Mouse (Mus musculus) lung, embryonic 16.5 days (tissue): Measurements from ENCODE around the gene Clybl. TPM values are rescaled to one million over a fixed set of nuclear protein-coding genes. Genes with fewer than 3 reads are reported as not detected.

Source experiments
- ATAC-seq: fragments of 200-750 bp; cut with Nextera tagmentation; 2 replicates; pipeline ENCODE4 v1.8.0; 2017; ENCODE audit warnings: low read depth, mild to moderate bottlenecking, moderate library complexity
- H3K27ac ChIP-seq: fragments of 300-500 bp; sonication (generic); 2 replicates; pipeline ENCODE4 v1.5.1; 2014; ENCODE audit warnings: mild to moderate bottlenecking, control low read depth, low read length
- H3K27me3 ChIP-seq: fragments of 300-500 bp; sonication (generic); 2 replicates; pipeline ENCODE4 v1.6.1; 2014; ENCODE audit warnings: low read depth, low read length, mixed read lengths; ENCODE audit not compliant: control insufficient read depth, insufficient read depth
- H3K36me3 ChIP-seq: fragments of 300-500 bp; sonication (generic); 2 replicates; pipeline ENCODE4 v1.6.1; 2014; ENCODE audit warnings: low read length; ENCODE audit not compliant: control insufficient read depth, insufficient read depth
- H3K4me1 ChIP-seq: fragments of 300-500 bp; sonication (generic); replicated peaks from 2 replicates; pipeline ENCODE4 v1.6.1; 2014; ENCODE audit warnings: low read length, mixed read lengths; ENCODE audit not compliant: control insufficient read depth, insufficient read depth
- H3K4me2 ChIP-seq: fragments of 300-500 bp; sonication (generic); 2 replicates; pipeline ENCODE4 v1.6.1; 2014; ENCODE audit warnings: low read depth, low read length, control low read depth
- H3K4me3 ChIP-seq: fragments of 300-500 bp; sonication (generic); 2 replicates; pipeline ENCODE4 v1.5.1; 2014; ENCODE audit warnings: mild to moderate bottlenecking, low read length, control low read depth
- H3K9ac ChIP-seq: fragments of 300-500 bp; sonication (generic); 2 replicates; pipeline ENCODE4 v1.6.1; 2014; ENCODE audit warnings: low read length, control low read depth
- H3K9me3 ChIP-seq: fragments of 300-500 bp; sonication (generic); 2 replicates; pipeline ENCODE4 v1.6.1; 2016; ENCODE audit warnings: low read length; ENCODE audit not compliant: control insufficient read depth
- WGBS: fragments of 180-500 bp; shearing (Covaris S2); extraction: QIAGEN DNeasy Blood & Tissue Kit; methylation state at CpG from one replicate; pipeline ENCODE4 v1.1.7; 2014; 5-methylcytosine and 5-hydroxymethylcytosine counted together
- polyA plus RNA-seq: library from polyadenylated mRNA; unstranded; fragments of >200 nt; fragmentation: Nextera tagmentation; extraction: Ambion mirVana; gene quantifications from 2 replicates; pipeline ENCODE4 v1.2.1, GENCODE M21; 2015

Clybl gene
- polyA plus RNA-seq, 1 experiment from 2014 or later, result 22.3 TPM

- H3K4me2 ChIP-seq, result no peak overlapping the region
- no peaks in the 10 kb centered on the region; the same call in 1 of the 2 replicates for H3K27me3 ChIP-seq
- no peaks in the 10 kb centered on the region for H3K4me1 ChIP-seq
- H3K9me3 ChIP-seq, result no peaks in the 10 kb centered on the region
- 76% methylated on average over 3 of the region's 3 CpGs for WGBS
- H3K36me3 ChIP-seq, result no peaks in the 10 kb centered on the region
- ATAC-seq, result no peak
- H3K4me3 ChIP-seq, result no peak overlapping the region
- no peak overlapping the region for H3K9ac ChIP-seq
- no peak overlapping the region for H3K27ac ChIP-seq
These were observed 186.4 kb downstream of the Clybl start for GRCm38 (mm10) chr14:122367882-122368418.

GRCm38 (mm10) chr14:122368501-122368900, 187.0 kb downstream of the Clybl start:
- Histone ChIP-seq H3K4me3 (no peak overlapping the region), H3K27me3 (peaks cover 3% of the 10 kb centered on the region; the same call in 1 of the 2 replicates), H3K4me2 (no peak overlapping the region), H3K27ac (no peak overlapping the region), H3K9ac (no peak overlapping the region), H3K4me1 (no peaks in the 10 kb centered on the region), H3K36me3 (no peaks in the 10 kb centered on the region), H3K9me3 (no peaks in the 10 kb centered on the region)
- WGBS, result 76% methylated on average over 8 of the region's 8 CpGs
- no peak for ATAC-seq

GRCm38 (mm10) chr14:122371979-122372378, 190.5 kb downstream of the Clybl start:
- WGBS, result 66% methylated on average over 5 of the region's 5 CpGs
- no peak for ATAC-seq
- no peak overlapping the region for H3K27ac ChIP-seq

GRCm38 (mm10) chr14:122373458-122373857, 192.0 kb downstream of the Clybl start:
- no peaks in the 10 kb centered on the region for H3K36me3 ChIP-seq
- H3K9ac ChIP-seq, result no peak overlapping the region
- no peak overlapping the region for H3K27ac ChIP-seq
- H3K4me1 ChIP-seq, result no peaks in the 10 kb centered on the region
- no peak overlapping the region for H3K4me3 ChIP-seq
- H3K9me3 ChIP-seq, result no peaks in the 10 kb centered on the region
- H3K4me2 ChIP-seq, result no peak overlapping the region
- peaks cover 5% of the 10 kb centered on the region; the same call in 1 of the 2 replicates for H3K27me3 ChIP-seq
- 41% methylated on average over 19 of the region's 19 CpGs for WGBS
- no peak for ATAC-seq

More at GRCm38 (mm10) chr14:122371979-122372378, 190.5 kb downstream of the Clybl start:
- peaks cover 5% of the 10 kb centered on the region; the same call in 1 of the 2 replicates for H3K27me3 ChIP-seq
- H3K9ac ChIP-seq, result no peak overlapping the region
- H3K4me2 ChIP-seq, result no peak overlapping the region
- H3K9me3 ChIP-seq, result no peaks in the 10 kb centered on the region
- H3K36me3 ChIP-seq, result no peaks in the 10 kb centered on the region
- H3K4me1 ChIP-seq, result no peaks in the 10 kb centered on the region
- H3K4me3 ChIP-seq, result no peak overlapping the region

- Histone ChIP-seq H3K9ac (no peak overlapping the region), H3K4me3 (no peak overlapping the region), H3K27me3 (peaks cover 5% of the 10 kb centered on the region; the same call in 1 of the 2 replicates), H3K36me3 (no peaks in the 10 kb centered on the region), H3K4me1 (no peaks in the 10 kb centered on the region), H3K9me3 (no peaks in the 10 kb centered on the region), H3K27ac (no peak overlapping the region), H3K4me2 (no peak overlapping the region)
- no peak for ATAC-seq
- 18% methylated on average over 9 of the region's 9 CpGs for WGBS
These were observed 192.9 kb downstream of the Clybl start for GRCm38 (mm10) chr14:122374285-122374997.

- 53% methylated on average over 12 of the region's 12 CpGs for WGBS
- Histone ChIP-seq H3K9me3 (no peaks in the 10 kb centered on the region), H3K9ac (no peak overlapping the region), H3K27ac (no peak overlapping the region), H3K4me2 (no peak overlapping the region), H3K36me3 (no peaks in the 10 kb centered on the region), H3K4me1 (no peaks in the 10 kb centered on the region), H3K4me3 (no peak overlapping the region), H3K27me3 (peaks cover 5% of the 10 kb centered on the region; the same call in 1 of the 2 replicates)
- ATAC-seq, result no peak
These were observed 193.7 kb downstream of the Clybl start for GRCm38 (mm10) chr14:122375070-122375811.

GRCm38 (mm10) chr14:122376482-122377143, 195.1 kb downstream of the Clybl start:
- Histone ChIP-seq H3K27me3 (peaks cover 5% of the 10 kb centered on the region; the same call in 1 of the 2 replicates), H3K9ac (no peak overlapping the region), H3K9me3 (no peaks in the 10 kb centered on the region), H3K4me2 (no peak overlapping the region), H3K4me1 (no peaks in the 10 kb centered on the region), H3K4me3 (no peak overlapping the region), H3K36me3 (no peaks in the 10 kb centered on the region), H3K27ac (no peak overlapping the region)
- no peak for ATAC-seq
- WGBS, result 61% methylated on average over 9 of the region's 9 CpGs

GRCm38 (mm10) chr14:122377681-122378080, 196.2 kb downstream of the Clybl start:
- no peak overlapping the region for H3K27ac ChIP-seq
- H3K4me2 ChIP-seq, result no peak overlapping the region
- no peaks in the 10 kb centered on the region for H3K9me3 ChIP-seq
- no peak overlapping the region for H3K4me3 ChIP-seq
- WGBS, result 81% methylated on average over 6 of the region's 6 CpGs
- H3K9ac ChIP-seq, result no peak overlapping the region
- H3K4me1 ChIP-seq, result no peaks in the 10 kb centered on the region
- H3K36me3 ChIP-seq, result no peaks in the 10 kb centered on the region
- H3K27me3 ChIP-seq, result peaks cover 5% of the 10 kb centered on the region; the same call in 1 of the 2 replicates
- no peak for ATAC-seq

- H3K4me3 ChIP-seq, result no peak overlapping the region
- no peak overlapping the region for H3K27ac ChIP-seq
- no peaks in the 10 kb centered on the region for H3K36me3 ChIP-seq
- H3K4me2 ChIP-seq, result no peak overlapping the region
- H3K9me3 ChIP-seq, result no peaks in the 10 kb centered on the region
- ATAC-seq, result no peak
- no peaks in the 10 kb centered on the region for H3K4me1 ChIP-seq
- H3K27me3 ChIP-seq, result peaks cover 2% of the 10 kb centered on the region; the same call in 1 of the 2 replicates
- H3K9ac ChIP-seq, result no peak overlapping the region
- 78% methylated on average over 9 of the region's 9 CpGs for WGBS
These were observed 197.6 kb downstream of the Clybl start for GRCm38 (mm10) chr14:122379076-122379475.
